Mouse (Mus musculus) kidney, adult 11 months (tissue): ENCODE results near the gene Necap2.

ENCODE experiments used
- DNase-seq: peaks from one replicate; pipeline ENCODE4 v3.0.0; 2022

Necap2 gene

GRCm38 (mm10) chr4:141072502-141072901, 5.7 kb downstream of the Necap2 start:
- DNase-seq, result no peak

GRCm38 (mm10) chr4:141069731-141070130, 8.4 kb downstream of the Necap2 start:
- peak; percentile 64 for DNase-seq

DNA sequence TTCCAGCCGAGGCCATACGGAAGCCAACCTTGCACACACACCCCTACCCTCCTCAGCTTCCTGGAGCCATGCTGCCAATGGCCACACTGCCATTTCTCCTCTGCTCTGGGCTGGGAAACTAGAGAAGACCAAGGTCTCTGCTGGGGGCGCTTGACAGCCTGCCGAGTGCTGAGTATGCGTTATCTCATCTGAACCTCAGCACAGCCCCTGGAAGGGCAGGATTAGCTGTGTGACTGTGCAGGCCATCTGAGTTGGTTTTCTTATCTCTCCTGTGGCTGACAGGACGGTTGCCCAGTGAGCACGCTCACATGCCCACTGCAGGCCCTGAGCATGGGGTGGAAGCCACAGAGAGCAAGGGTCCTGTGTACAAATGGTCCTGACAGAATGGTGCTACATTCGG, 9.5 kb downstream of the Necap2 start:
- DNase-seq, result no peak

- no peak for DNase-seq
These were observed 10.6 kb downstream of the Necap2 start for GRCm38 (mm10) chr4:141067516-141068046.

- peak; percentile 88 for DNase-seq
These were observed 11.2 kb downstream of the Necap2 start for GRCm38 (mm10) chr4:141066709-141067515.

- peak; percentile 78 for DNase-seq
These were observed 13.0 kb downstream of the Necap2 start for GRCm38 (mm10) chr4:141065123-141065522.

DNA sequence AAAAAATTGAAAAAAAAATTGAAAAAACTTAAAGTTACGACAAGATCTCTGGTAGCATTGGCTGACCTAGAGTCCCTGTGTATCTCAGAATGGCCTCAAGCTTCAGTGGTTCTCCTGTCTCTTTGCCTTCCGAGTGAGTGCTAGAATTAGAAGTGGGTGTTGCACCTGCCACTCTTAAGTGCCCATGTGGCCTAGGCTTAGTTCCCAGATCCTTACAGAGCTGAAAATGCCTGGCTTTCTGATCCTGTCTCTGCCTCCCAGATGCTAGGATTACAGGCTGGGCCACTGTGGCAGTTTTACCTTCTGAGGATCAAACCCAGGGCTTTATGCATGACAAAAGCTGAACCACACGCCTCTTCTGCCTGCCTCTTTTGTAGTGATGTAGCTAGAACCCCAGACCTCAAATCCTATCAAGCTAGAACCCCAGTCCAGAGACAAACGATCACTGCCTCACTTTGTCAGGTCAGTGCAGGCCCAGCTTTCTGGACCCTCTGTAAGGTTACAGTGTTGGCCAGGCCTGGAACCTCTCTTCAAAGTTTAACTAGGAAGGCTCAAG, 14.0 kb downstream of the Necap2 start:
- no peak for DNase-seq

DNA sequence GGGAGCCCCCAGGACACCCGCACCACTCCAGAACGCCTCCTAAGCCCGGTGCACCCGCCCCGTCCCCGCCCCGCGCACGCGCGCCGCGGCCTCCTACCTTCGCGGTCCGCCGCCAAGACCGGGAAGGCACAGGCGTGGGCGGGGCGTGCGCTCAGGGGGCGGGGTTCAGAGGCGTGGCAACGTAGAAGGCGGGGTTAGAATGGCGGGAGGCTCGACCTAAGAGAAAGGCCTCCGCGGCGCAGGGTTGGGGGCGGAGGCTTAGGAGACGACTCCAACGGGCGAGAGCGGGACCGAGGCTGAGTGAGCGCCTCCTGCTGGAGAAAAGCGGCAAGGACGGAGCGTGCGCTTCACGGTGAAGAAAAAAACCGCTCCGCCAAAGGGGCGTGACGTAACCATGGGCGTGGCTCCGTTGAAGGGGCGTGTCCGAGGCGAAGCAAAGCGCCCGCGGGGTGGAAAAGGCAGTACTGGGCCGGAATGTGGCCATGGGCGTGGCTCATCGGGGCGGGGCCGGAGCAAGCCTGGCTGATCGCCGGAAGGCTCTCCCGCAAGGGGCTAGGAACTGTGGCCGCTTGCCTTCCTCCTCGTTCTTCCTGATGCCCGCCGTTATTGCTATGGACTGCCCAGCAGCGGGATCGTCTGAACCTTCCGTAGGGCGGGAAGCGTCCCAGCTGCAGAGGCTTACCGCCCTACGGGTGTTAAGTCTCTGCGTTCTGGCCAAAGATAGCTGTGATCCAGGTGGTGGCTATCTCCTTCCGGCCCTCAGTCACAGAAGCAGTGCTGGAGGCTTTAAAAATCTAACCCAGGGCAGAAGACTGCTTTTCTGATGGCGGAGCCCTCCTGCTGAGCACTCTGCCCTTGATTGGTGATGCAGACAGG, 17.5 kb downstream of the Necap2 start, which contains the start of gene Crocc:
Crocc (minus strand) TSS at position 125 of the 876 bp plus-strand sequence.
- peak; percentile 99 for DNase-seq

DNA sequence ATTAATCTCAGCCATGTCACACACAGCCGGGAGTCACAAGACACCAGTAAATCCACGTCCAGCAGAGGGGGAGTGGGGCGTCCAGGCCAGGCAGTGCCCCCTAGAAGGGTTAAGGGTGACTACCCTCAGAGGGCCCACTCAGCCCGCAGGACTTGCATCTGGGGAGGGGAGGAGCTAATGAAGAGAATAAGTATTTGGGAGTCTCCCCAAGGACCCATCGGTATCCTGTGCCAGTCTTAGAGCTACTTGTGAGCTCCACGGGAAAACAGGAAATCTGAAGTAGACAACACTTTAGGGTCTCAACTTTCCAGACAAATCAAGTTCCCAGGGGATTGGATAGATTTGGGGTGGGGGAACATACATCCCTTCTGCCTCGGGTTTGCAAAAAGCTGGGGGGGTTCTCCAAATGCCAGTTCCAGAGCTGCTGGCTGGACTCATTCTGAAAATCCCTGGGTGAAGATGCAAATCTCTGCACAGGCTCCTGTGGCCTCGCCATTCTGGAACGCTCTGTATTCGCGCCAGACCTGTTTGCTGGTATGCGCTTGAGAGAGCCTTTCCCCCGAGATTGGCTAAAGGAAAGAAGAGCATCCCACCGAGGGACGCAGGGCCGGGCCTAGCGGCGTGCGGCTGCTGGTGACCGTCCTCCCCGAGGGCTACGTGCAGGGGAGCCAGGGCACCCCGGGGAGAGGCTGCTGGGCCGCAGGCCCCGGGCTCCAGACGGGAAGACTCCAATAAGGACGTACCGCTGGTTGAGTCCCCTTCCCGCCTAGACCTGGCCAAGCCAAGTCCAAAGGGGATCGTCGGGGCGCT, 18.3 kb downstream of the Necap2 start:
- DNase-seq, result no peak

GRCm38 (mm10) chr4:141058835-141059234, 19.3 kb downstream of the Necap2 start:
- DNase-seq, result no peak

DNA sequence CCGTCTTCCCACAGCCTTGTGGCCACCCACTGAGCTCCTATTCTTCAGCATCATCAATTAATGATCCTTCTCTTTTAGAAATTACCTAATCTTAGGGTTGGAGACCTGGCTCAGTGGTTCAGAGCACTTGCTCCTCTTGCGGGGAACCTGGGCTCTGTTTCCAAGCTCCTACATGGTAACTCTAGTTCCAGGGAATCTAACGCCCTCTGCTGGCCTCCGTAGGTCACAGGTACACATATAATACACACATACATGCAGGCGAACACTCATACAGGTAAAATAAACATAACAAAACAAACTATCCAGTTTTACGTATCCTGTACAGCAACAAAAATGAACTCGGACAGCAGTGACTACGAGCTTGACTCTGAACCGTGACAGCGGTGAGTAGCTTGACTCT, 21.2 kb downstream of the Necap2 start:
- DNase-seq, result no peak

- peak; percentile 99 for DNase-seq
These were observed 24.5 kb downstream of the Necap2 start for GRCm38 (mm10) chr4:141053568-141054161.

DNA sequence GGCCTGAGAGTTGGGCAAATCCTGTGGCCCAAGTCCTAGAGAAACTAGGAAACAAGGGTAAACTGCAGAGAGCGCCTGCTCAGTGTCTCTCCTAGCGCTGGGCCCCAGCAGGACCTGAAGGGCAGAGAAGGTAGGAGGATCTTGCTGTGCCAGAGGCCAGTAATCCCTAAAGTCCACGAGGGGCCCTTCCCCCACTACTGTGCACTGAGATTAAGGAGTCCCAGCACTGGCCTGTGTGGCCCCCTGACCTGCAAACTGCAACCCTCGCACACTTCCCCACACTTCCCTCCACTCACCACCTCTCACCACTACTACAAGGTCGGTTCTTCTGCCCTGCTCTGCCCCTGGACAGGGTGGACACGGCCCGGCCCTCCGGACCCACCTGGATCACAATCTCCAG, 25.0 kb downstream of the Necap2 start:
- peak; percentile 79 for DNase-seq

- DNase-seq, result no peak
These were observed 25.7 kb downstream of the Necap2 start for GRCm38 (mm10) chr4:141052442-141052841.

DNA sequence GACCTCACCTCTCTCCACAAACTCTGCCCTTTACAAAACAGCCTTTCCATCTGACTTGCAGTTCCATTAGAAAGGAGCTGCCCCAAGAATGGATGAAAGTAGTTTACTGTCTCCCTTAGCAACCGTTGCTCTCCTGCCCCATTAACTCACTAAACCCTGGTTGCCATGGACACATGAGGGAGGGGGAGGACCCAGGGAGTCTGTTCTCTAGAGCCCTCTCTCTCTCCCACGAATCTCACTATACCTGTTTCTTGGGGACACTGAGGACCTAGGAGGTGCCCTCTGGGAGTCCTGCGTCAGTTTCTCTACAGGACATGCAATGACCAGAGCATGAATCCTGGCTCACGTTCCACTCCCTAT, 28.7 kb downstream of the Necap2 start:
- DNase-seq, result peak; percentile 53

- DNase-seq, result no peak
These were observed 29.2 kb downstream of the Necap2 start for GRCm38 (mm10) chr4:141048810-141049475.

GRCm38 (mm10) chr4:141044816-141045215, 33.3 kb downstream of the Necap2 start:
- DNase-seq, result no peak

DNA sequence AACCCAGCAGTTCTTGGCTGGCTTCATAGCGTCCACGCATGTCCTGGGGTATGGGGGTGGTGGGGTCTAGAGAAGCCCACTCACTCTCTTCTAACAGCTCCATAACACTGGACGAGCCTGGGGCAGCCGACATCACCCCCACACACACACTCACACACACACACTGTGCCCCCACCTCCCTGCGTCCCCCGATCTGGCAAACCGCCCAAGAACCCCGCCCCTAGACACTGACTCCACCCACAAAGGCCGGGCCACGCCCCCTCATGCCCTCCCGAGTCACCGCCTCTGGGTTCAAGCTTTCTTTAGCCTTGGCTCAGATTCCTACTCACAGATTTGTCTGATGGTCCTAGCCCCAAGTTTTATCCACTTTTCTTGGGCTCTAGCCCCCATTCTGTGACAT, 37.0 kb downstream of the Necap2 start:
- no peak for DNase-seq

- peak; percentile 87 for DNase-seq
These were observed 44.3 kb downstream of the Necap2 start for GRCm38 (mm10) chr4:141033606-141034549.

GRCm38 (mm10) chr4:141031733-141032132, 46.4 kb downstream of the Necap2 start:
- DNase-seq, result peak; percentile 48
